Mouse (Mus musculus): ENCODE data around the gene Chuk. TPM values are rescaled to one million over a fixed set of nuclear protein-coding genes. Genes with fewer than 3 reads are reported as not detected.

Gene Chuk
- polyA plus RNA-seq (2012), result 0.27 and 0.37 TPM in 2 replicates

- peak within 1 kb of the TSS; percentile 79 for H3K4me3 ChIP-seq (replicated peaks)
- peaks cover 46% of the 10 kb centered on the region for H3K36me3 ChIP-seq (ENCODE audit: control insufficient read depth)
- TF ChIP-seq TAL1 (IDR thresholded peaks at IDR 0.05; ENCODE audit: low read length) (no peak), GATA1 (IDR thresholded peaks at IDR 0.05; ENCODE audit: low read length) (no peak)
- no peaks in the 10 kb centered on the region for H3K9me3 ChIP-seq (ENCODE audit: control insufficient read depth, low read length)
- H3K4me1 ChIP-seq (ENCODE audit: control insufficient read depth), result peaks cover 38% of the 10 kb centered on the region
- H3K27me3 ChIP-seq (ENCODE audit: control insufficient read depth), result no peaks in the 10 kb centered on the region
Measured at GRCm38 (mm10) chr19:44106831-44107660, at the start of gene Chuk. Gene Chuk (minus strand): TSS chr19:44107480.

- no peak for TF ChIP-seq TAL1 (IDR thresholded peaks at IDR 0.05; ENCODE audit: low read length)
- Histone ChIP-seq H3K36me3 (ENCODE audit: control insufficient read depth) (no peaks in the 10 kb centered on the region), H3K9me3 (ENCODE audit: control insufficient read depth, low read length) (no peaks in the 10 kb centered on the region), H3K27me3 (ENCODE audit: control insufficient read depth) (peaks cover 14% of the 10 kb centered on the region), H3K4me3 (replicated peaks) (no peak overlapping the region), H3K4me1 (ENCODE audit: control insufficient read depth) (no peaks in the 10 kb centered on the region)
Measured at GRCm38 (mm10) chr19:44157005-44157404, 49.7 kb upstream of the Chuk start.

GRCm38 (mm10) chr19:44153781-44154180 lies 46.5 kb upstream of the Chuk start:
- TF ChIP-seq GATA1 (IDR thresholded peaks at IDR 0.05; ENCODE audit: low read length) (no peak), TAL1 (IDR thresholded peaks at IDR 0.05; ENCODE audit: low read length) (no peak)
- Histone ChIP-seq H3K4me1 (ENCODE audit: control insufficient read depth) (no peaks in the 10 kb centered on the region), H3K27me3 (ENCODE audit: control insufficient read depth) (peaks cover 25% of the 10 kb centered on the region), H3K9me3 (ENCODE audit: control insufficient read depth, low read length) (no peaks in the 10 kb centered on the region), H3K4me3 (replicated peaks) (no peak overlapping the region), H3K36me3 (ENCODE audit: control insufficient read depth) (no peaks in the 10 kb centered on the region)

- Histone ChIP-seq H3K9me3 (ENCODE audit: control insufficient read depth, low read length) (no peaks in the 10 kb centered on the region), H3K36me3 (ENCODE audit: control insufficient read depth) (no peaks in the 10 kb centered on the region; the same call in 1 of the 2 replicates), H3K4me1 (ENCODE audit: control insufficient read depth) (peaks cover 27% of the 10 kb centered on the region), H3K4me3 (replicated peaks) (no peak overlapping the region), H3K27me3 (ENCODE audit: control insufficient read depth) (peaks cover 14% of the 10 kb centered on the region)
- TF ChIP-seq TAL1 (IDR thresholded peaks at IDR 0.05; ENCODE audit: low read length) (no peak), GATA1 (IDR thresholded peaks at IDR 0.05; ENCODE audit: low read length) (no peak)
Measured at GRCm38 (mm10) chr19:44148991-44149390, 41.7 kb upstream of the Chuk start.

- H3K9me3 ChIP-seq (ENCODE audit: control insufficient read depth, low read length), result no peaks in the 10 kb centered on the region
- H3K36me3 ChIP-seq (ENCODE audit: control insufficient read depth), result peaks cover 3% of the 10 kb centered on the region
- H3K4me3 ChIP-seq (replicated peaks), result no peak overlapping the region
- peaks cover 14% of the 10 kb centered on the region for H3K27me3 ChIP-seq (ENCODE audit: control insufficient read depth)
- H3K4me1 ChIP-seq (ENCODE audit: control insufficient read depth), result peaks cover 29% of the 10 kb centered on the region
- TF ChIP-seq TAL1 (IDR thresholded peaks at IDR 0.05; ENCODE audit: low read length) (no peak), GATA1 (IDR thresholded peaks at IDR 0.05; ENCODE audit: low read length) (no peak)
Measured at GRCm38 (mm10) chr19:44148345-44148744, 41.1 kb upstream of the Chuk start.

GRCm38 (mm10) chr19:44146951-44147350 lies 39.7 kb upstream of the Chuk start:
- TF ChIP-seq GATA1 (IDR thresholded peaks at IDR 0.05; ENCODE audit: low read length), result no peak
- no peak for TF ChIP-seq TAL1 (IDR thresholded peaks at IDR 0.05; ENCODE audit: low read length)
- no peak overlapping the region for H3K4me3 ChIP-seq (replicated peaks)
- H3K36me3 ChIP-seq (ENCODE audit: control insufficient read depth), result peaks cover 17% of the 10 kb centered on the region
- peaks cover 29% of the 10 kb centered on the region for H3K4me1 ChIP-seq (ENCODE audit: control insufficient read depth)
- peaks cover 11% of the 10 kb centered on the region for H3K27me3 ChIP-seq (ENCODE audit: control insufficient read depth)
- H3K9me3 ChIP-seq (ENCODE audit: control insufficient read depth, low read length), result no peaks in the 10 kb centered on the region

- Histone ChIP-seq H3K4me1 (ENCODE audit: control insufficient read depth) (peaks cover 29% of the 10 kb centered on the region), H3K9me3 (ENCODE audit: control insufficient read depth, low read length) (no peaks in the 10 kb centered on the region), H3K27me3 (ENCODE audit: control insufficient read depth) (peaks cover 9% of the 10 kb centered on the region), H3K4me3 (replicated peaks) (peak overlapping the region; percentile 84), H3K36me3 (ENCODE audit: control insufficient read depth) (peaks cover 21% of the 10 kb centered on the region)
- TF ChIP-seq TAL1 (IDR thresholded peaks at IDR 0.05; ENCODE audit: low read length) (no peak), GATA1 (IDR thresholded peaks at IDR 0.05; ENCODE audit: low read length) (no peak)
Measured at GRCm38 (mm10) chr19:44146568-44146879, 39.2 kb upstream of the Chuk start.

GRCm38 (mm10) chr19:44145702-44146567 lies 38.7 kb upstream of the Chuk start, which contains the start of gene Bloc1s2:
Gene Bloc1s2 (minus strand): TSS chr19:44146446.
- TF ChIP-seq GATA1 (IDR thresholded peaks at IDR 0.05; ENCODE audit: low read length) (no peak), TAL1 (IDR thresholded peaks at IDR 0.05; ENCODE audit: low read length) (no peak)
- H3K4me1 ChIP-seq (ENCODE audit: control insufficient read depth), result peaks cover 29% of the 10 kb centered on the region
- peaks cover 25% of the 10 kb centered on the region for H3K36me3 ChIP-seq (ENCODE audit: control insufficient read depth)
- H3K9me3 ChIP-seq (ENCODE audit: control insufficient read depth, low read length), result no peaks in the 10 kb centered on the region
- peaks cover 9% of the 10 kb centered on the region for H3K27me3 ChIP-seq (ENCODE audit: control insufficient read depth)
- H3K4me3 ChIP-seq (replicated peaks), result peak within 1 kb of the TSS; percentile 84

DNA sequence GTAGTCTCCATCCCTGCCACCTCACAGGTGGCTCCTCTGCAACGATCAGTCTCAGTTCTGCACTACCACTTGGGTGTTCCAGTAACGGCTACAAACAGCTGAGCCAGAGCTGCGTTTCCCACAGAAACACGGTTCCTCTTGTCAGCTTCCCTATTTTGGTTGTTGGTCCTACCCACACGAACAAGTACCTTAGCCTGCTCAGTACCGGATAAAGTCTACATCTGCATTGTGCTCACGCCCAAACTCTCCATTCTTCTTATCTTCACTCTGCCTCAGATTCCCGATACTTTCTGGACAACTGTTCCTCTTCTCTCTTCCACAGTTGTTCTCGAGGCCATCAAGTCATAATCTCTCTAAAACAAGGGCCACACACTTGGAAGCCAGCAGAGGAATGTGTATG lies 37.1 kb upstream of the Chuk start:
- TF ChIP-seq TAL1 (IDR thresholded peaks at IDR 0.05; ENCODE audit: low read length) (no peak), GATA1 (IDR thresholded peaks at IDR 0.05; ENCODE audit: low read length) (no peak)
- H3K27me3 ChIP-seq (ENCODE audit: control insufficient read depth), result peaks cover 4% of the 10 kb centered on the region; the same call in 1 of the 2 replicates
- H3K4me3 ChIP-seq (replicated peaks), result no peak overlapping the region
- H3K4me1 ChIP-seq (ENCODE audit: control insufficient read depth), result peaks cover 29% of the 10 kb centered on the region
- no peaks in the 10 kb centered on the region for H3K9me3 ChIP-seq (ENCODE audit: control insufficient read depth, low read length)
- peaks cover 36% of the 10 kb centered on the region for H3K36me3 ChIP-seq (ENCODE audit: control insufficient read depth)
